Mouse (Mus musculus) liver, adult 2 months (tissue): ENCODE measurements around the gene Chrm1.

ENCODE experiments used
- CTCF ChIP-seq: fragments of 200-500 bp; IDR thresholded peaks from 2 replicates; pipeline ENCODE4 v1.5.1; 2011; ENCODE audit warnings: low read depth, low read length, control low read depth
- POLR2A ChIP-seq: fragments of 200-500 bp; IDR thresholded peaks from 2 replicates; pipeline ENCODE4 v1.6.1; 2011; ENCODE audit warnings: low read length, control low read depth; ENCODE audit not compliant: insufficient read depth; ENCODE audit errors: extremely low read depth

DNA sequence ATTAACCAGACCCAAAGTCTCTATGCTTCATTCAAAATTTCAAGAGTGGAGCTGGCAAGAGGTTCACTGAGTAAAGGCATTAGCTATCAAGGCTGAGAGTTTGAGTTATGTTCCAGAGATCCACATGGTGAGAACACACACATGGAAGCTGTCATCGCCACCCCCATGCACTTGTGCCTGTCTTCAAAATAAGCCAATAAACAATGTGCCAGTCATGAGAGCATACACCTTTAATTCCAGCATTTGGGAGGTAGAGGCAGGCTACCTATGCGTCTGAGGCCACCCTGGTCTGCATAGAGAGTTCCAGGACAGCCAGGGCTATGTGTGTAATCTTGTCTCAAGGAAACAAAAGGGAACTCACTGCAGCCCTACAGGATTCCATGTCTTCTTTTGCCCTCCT, 20.0 kb downstream of the Chrm1 start:
- TF ChIP-seq POLR2A (no peak), CTCF (no peak)
